Mouse (Mus musculus) heart, postnatal 0 days (tissue): ENCODE measurements around the gene Slc16a10.

ENCODE experiments used
- CTCF ChIP-seq: IDR thresholded peaks from 2 replicates; pipeline ENCODE4 v1.5.1; 2016; ENCODE audit warnings: antibody characterized with exemption, control low read depth, low read depth
- EP300 ChIP-seq: IDR thresholded peaks from 2 replicates; pipeline ENCODE4 v1.6.1; 2016; ENCODE audit warnings: antibody characterized with exemption, low read depth

- TF ChIP-seq CTCF, result peak; percentile 20
- no peak for TF ChIP-seq EP300
These were observed at the start of gene Slc16a10 for GRCm38 (mm10) chr10:40141864-40142523.
